Mouse (Mus musculus) lung, postnatal 4 days (tissue): Measurements from ENCODE around the gene Washc3.

Experiments used
- DNase-seq, 2 experiments: peaks; one replicate each; pipeline ENCODE4 v3.0.0; 2021

The Washc3 gene

DNA sequence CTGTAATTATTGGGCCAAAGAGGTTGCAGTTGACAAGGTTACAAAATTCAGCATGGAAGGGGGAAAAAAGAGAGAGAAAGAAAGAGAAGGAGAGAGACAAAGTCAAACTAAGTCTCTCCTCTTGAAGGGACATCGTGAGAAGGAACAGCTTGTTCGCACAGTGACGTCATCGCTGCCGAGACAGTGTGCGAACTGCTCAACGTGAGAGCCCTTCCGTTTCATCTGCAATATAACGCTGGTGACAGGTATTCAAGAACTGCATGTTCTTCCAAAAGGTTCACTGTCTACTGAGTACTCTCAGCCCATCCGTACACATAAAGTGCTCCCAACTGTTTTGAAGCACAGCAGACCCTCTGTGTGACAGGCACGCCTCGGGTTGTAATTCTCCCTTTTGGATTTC is 59.4 kb downstream of the Washc3 start:
- no peak for DNase-seq

DNA sequence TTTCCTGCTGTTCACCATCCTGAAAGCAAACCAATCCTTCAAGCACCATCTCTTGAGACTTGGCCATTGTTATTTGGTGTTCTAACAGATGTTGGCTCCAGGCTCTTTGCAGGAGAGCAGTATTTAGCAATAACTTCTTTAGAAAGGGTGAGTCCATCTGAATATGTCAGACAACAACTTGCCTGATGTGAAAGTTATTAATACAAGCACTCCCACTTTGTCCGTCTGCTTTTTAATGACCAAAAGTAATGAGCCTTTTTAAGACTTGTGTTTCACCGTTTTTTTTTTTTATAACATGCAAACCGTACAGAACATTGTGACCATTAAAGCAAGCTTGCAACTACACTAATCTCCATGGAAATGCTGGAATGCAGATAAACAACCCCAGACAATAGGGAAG is 60.3 kb downstream of the Washc3 start:
- DNase-seq: no peak

DNA sequence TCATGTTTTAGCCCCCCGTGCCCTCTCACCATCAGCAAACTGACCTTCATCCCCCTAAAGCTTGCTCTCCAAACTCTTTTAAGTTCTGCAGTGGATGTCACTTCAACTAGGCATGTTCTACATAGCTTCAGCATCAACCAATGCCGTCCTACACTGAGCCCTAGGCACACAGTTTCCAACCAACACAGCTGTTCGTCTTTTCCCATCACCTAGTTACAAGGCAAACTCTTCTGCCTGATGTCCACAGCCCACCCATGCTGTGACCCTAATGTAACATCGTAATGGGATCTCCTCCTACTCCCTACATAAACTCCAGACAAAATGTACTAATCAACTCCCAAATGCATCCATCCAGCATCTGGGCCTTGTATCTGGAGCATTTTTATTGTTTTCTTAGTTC is 62.5 kb downstream of the Washc3 start:
- DNase-seq: peak; percentile 18 to 29

DNA sequence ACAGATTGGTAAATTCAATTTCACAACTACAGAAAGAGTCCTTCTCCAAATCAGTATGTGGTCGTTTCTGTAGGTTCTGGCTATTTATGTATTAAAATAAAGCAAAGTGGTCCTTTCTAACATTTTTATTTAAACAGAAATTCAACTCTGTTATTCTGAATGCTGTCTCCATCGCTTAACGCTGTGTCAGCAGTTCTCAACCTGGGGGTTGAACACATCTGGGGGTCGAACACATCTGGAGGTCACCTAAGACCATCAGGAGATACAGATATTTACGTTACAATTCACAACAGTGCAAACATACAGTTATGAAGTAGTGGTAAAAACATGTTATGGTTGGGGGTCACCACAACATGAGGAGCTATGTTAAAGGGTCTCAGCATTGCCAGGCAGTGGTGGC is 73.2 kb downstream of the Washc3 start:
- DNase-seq: no peak

DNA sequence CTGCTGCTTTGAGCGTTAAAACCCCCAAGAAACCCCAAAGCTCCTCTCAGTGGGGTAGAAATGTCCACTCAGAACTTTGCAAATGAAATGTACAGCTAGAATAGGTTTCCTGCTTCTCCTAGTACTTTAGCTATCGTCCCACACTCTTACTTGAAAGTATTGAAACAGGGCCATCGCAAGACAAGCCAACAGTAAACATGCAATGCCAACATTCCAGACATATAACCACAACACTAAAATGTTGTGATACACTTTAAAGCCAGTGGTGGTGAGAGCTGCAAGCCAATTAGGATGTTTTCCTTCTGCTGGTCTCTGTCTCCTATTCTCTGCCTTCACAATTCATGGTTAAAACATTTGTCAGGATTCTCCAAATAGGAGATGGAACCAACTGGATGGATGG is 80.8 kb downstream of the Washc3 start:
- no peak for DNase-seq

DNA sequence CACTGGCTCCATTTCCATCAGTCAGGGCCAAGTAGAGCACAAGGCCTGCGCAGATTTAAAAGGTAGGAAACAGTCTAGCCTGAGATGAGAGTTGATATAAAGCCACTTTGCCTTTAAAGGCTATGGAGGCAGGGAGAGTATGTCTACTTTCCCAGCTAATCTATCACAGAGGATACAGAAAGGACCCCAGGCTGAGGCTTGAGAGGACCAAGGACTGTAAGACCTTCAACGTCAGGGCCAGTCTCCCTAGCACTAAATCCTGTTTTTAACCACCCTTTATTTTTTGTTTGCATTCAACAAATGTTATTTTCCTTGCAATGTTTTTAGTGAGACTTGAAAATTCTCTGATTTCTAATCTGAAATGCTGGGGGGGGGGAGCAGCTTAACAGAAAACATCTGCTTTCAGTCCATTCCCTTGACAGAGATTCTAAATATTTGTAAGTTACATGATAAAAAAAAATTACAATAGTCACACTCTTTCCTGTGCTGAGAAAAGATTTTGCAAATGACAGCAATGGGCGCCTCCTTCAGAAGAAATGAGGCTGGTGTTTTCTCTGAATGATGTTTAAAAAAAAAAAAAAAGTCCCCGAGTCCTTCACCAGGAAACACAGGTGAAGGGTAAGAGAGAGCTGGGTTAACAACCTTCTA is 83.6 kb downstream of the Washc3 start:
- DNase-seq: no peak

DNA sequence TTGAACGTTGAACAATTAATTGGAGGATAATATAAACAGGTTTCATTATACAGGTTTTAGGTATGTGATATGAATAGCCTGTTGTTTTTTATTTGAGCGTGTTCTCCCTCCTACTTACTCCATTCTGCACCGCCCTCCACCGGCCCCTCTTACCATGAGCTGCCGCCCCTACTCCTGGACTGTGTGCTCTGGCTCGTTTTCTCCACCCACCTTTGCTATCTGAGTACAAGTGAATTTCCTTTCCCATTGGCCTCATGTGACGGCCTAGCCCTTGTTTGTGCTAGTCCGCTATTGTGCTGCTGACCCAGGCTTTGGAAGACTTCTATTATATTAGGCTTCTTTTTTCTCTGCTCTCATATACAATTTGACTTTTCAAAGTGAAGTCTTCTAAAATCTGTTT is 86.4 kb downstream of the Washc3 start:
- DNase-seq: no peak

DNA sequence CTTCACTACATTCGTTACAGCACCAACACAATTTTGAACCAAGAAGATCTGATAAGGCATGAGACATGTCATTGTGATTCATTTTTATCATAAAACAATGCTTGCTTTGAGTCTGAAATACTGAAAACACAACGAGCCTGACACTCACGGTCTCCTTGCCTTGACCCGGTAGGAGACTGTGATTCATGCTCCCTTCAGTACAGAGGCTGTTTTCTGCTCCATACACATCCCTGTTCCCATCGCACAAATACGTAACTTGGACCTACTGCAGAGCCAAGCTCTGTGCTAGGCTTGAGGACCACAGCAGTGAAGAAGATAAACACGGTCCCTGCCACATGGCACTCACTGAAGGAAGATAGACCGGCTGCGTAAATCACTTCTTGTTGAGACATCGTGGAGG is 87.2 kb downstream of the Washc3 start:
- no peak for DNase-seq

DNA sequence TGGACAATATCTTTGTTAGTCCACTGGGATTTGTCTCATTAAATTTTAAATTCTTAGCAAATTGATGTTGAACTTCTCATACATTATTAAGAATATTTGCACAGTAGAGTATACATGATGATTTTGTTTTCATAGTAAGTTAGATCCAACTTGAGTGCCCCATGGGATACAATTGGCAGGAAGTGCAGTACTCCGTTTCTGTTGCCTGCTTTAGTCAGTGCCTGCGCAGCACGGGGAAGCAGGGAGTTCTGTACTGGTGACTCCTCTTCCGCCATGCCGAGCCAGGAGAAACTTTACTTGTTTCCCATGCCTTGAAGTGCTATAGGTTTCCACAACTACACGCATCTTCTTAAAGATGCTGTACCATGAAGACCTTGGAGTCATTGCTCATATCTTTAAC is 94.2 kb downstream of the Washc3 start:
- DNase-seq: no peak
